Mouse (Mus musculus) kidney, adult 2 months (tissue): ENCODE data around the gene Rrbp1. TPM values are rescaled to one million over a fixed set of nuclear protein-coding genes. Genes with fewer than 3 reads are reported as not detected.
A peak's percentile ranks its signal among the peaks of the same experiment; 100 is the strongest.

ENCODE experiments used
- DNase-seq: peaks from one replicate; pipeline ENCODE4 v3.0.0; 2021
- H3K27ac ChIP-seq: fragments of 200-500 bp; 2 replicates; pipeline ENCODE4 v1.5.1; 2012; ENCODE audit warnings: low read depth, low read length, control low read depth, inconsistent platforms; ENCODE audit not compliant: insufficient read depth
- H3K27me3 ChIP-seq: fragments of 200-500 bp; replicated peaks from 2 replicates; pipeline ENCODE4 v1.6.1; 2012; ENCODE audit warnings: mild to moderate bottlenecking, moderate library complexity, low read length, inconsistent platforms; ENCODE audit not compliant: control insufficient read depth, insufficient read depth
- H3K36me3 ChIP-seq: fragments of 200-500 bp; 2 replicates; pipeline ENCODE4 v1.6.1; 2012; ENCODE audit warnings: mild to moderate bottlenecking, moderate library complexity, low read length, inconsistent platforms; ENCODE audit not compliant: control insufficient read depth, insufficient read depth
- H3K4me1 ChIP-seq: fragments of 200-500 bp; 2 replicates; pipeline ENCODE4 v1.6.1; 2011; ENCODE audit warnings: low read length; ENCODE audit not compliant: control insufficient read depth, insufficient read depth
- H3K4me3 ChIP-seq: fragments of 200-500 bp; 2 replicates; pipeline ENCODE4 v1.5.1; 2011; ENCODE audit warnings: mild to moderate bottlenecking, low read depth, low read length, control low read depth; ENCODE audit not compliant: insufficient read depth
- CTCF ChIP-seq: fragments of 200-500 bp; conservative IDR thresholded peaks from 2 replicates; pipeline ENCODE4 v1.5.1; 2011; ENCODE audit warnings: low read depth, mild to moderate bottlenecking, control low read depth, low read length, moderate library complexity, mixed read lengths; ENCODE audit not compliant: insufficient read depth, insufficient read length
- POLR2A ChIP-seq: fragments of 200-500 bp; IDR thresholded peaks from one replicate; pipeline ENCODE4 v1.6.1; 2011; ENCODE audit warnings: low read depth, low read length, control low read depth
- WGBS: fragments of 180-500 bp; shearing (Covaris S2); methylation state at CpG from one replicate; pipeline ENCODE4 v1.1.7; 2018; 5-methylcytosine and 5-hydroxymethylcytosine counted together
- polyA plus RNA-seq: library from polyadenylated mRNA; depleted of rRNA; stranded (reverse); fragments of >200 nt; gene quantifications from 2 replicates; pipeline ENCODE4 v1.2.3, GENCODE M21; 2012

Gene Rrbp1
- polyA plus RNA-seq, 1 experiment, result 69.2 TPM

DNA sequence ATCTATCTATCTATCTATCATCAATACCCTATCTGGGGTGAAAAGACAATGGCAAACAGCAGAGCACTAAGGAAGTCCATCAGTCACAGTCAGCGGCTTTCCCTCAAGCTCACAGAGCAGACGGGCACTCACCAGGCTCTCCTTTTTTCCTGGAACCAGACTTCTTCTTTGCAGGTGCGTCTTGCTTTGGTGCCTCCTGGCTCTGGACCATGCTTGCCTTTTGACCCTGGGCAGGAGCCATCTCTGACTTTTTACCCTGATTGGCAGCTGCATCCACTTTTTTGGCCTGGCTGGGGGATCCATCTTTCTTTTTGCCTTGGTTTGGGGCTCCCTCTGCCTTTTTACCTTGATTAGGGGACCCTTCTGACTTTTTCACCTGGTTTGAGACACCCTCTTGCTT lies 23.0 kb downstream of the Rrbp1 start:
- WGBS, result 61% methylated on average over 3 of the region's 3 CpGs
- Histone ChIP-seq H3K4me1 (peaks cover 30% of the 10 kb centered on the region), H3K36me3 (no peaks in the 10 kb centered on the region), H3K4me3 (no peak overlapping the region), H3K27ac (no peak overlapping the region), H3K27me3 (no peaks in the 10 kb centered on the region)
- TF ChIP-seq POLR2A (no peak), CTCF (no peak)
- DNase-seq, result peak; percentile 87

DNA sequence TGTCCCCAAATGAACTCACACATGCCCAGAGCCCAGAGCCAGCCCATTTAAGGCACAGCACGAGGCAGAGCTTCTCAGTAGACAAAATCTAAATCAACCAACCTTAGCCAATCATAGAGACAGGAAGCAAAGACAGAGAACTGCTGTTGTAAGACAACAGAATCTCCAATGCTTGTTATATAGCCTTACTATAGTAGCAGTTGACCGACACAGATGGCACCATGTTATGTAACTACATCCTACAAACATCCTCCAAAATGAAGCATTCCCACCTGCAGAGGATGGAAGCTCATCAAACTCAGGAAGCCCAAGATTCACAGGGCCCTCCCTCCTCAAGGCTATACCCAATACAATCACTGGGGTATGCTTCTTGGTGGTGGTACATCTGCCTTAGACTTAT lies 23.6 kb downstream of the Rrbp1 start:
- Histone ChIP-seq H3K4me3 (no peak overlapping the region), H3K36me3 (no peaks in the 10 kb centered on the region), H3K4me1 (peaks cover 28% of the 10 kb centered on the region), H3K27me3 (no peaks in the 10 kb centered on the region), H3K27ac (no peak overlapping the region)
- 43% methylated on average over 2 of the region's 2 CpGs for WGBS
- DNase-seq, result no peak
- TF ChIP-seq POLR2A (no peak), CTCF (no peak)

DNA sequence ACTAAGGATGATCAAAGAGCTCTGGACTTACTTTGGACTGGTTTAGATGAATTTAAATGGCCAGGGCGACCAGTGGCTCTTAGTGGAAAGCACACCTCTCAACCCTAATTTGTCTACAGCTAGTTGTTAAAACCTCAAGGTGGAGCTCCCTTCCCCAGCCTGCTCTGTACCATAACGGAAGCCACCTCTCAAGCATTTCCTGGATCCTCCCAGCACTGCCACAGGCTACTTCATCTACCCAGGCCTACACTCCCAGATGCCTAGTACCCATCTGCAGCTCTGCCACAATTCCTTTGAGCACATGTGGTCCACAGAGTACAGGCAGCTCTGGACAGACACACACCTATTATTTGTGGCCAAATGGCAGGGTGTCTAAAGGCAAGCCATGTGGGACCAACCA lies 27.6 kb downstream of the Rrbp1 start:
- H3K4me3 ChIP-seq, result no peak overlapping the region
- 54% methylated on average over 2 of the region's 2 CpGs for WGBS
- peaks cover 10% of the 10 kb centered on the region; the same call in 1 of the 2 replicates for H3K4me1 ChIP-seq
- TF ChIP-seq POLR2A, result no peak
- no peak for TF ChIP-seq CTCF
- no peaks in the 10 kb centered on the region for H3K36me3 ChIP-seq
- H3K27me3 ChIP-seq, result no peaks in the 10 kb centered on the region
- no peak overlapping the region for H3K27ac ChIP-seq
- DNase-seq, result no peak

DNA sequence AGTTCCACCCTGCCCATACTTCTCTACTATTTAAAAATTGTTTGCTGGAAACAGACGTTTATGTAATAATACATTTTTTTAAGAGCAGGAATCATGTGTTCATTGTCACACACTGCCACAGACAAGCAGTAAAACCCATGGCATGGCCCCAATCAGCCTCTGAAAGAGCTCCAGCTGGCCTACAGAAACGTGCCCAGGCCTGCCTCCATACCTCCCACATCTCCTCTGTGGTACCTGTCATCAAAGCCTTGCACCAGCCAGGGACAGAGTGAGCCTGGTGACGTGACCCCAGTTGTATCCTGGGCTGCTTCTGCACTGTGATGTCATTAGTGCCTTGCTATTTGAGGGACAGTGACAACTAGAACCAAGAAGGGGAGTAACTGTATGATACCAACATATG lies 28.2 kb downstream of the Rrbp1 start:
- no peak overlapping the region for H3K4me3 ChIP-seq
- WGBS, result 54% methylated on average over 3 of the region's 3 CpGs
- no peaks in the 10 kb centered on the region for H3K36me3 ChIP-seq

DNA sequence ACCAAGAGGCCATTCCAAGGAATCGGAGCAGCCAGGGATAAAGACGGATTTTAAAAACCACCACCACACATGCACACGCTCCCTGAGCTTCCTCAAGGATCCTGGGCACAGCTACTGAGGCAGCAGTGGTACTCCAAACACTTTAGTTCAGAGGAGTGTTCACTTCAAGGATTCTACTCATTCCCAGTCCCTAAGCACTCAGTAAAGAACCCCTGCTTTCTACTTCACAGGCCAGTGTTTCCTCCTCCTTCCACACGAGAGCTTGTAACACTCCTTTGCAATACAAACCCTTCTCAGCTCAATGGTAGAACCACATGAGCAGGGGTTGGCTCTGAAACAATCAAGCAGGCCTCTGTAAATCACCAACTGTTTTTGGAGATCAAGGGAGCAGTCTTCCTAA lies 28.9 kb downstream of the Rrbp1 start:
- TF ChIP-seq CTCF (no peak), POLR2A (no peak)
- H3K4me3 ChIP-seq, result no peak overlapping the region
- WGBS, result 84% methylated on average over 4 of the region's 4 CpGs
- no peaks in the 10 kb centered on the region for H3K27me3 ChIP-seq
- H3K36me3 ChIP-seq, result no peaks in the 10 kb centered on the region
- no peak overlapping the region for H3K27ac ChIP-seq
- peaks cover 1% of the 10 kb centered on the region; the same call in 1 of the 2 replicates for H3K4me1 ChIP-seq
- DNase-seq, result no peak

More for the DNA sequence above, 28.2 kb downstream of the Rrbp1 start:
- Histone ChIP-seq H3K4me1 (peaks cover 7% of the 10 kb centered on the region; the same call in 1 of the 2 replicates), H3K27ac (no peak overlapping the region), H3K27me3 (no peaks in the 10 kb centered on the region)
- TF ChIP-seq POLR2A, result no peak
- TF ChIP-seq CTCF, result no peak
- no peak for DNase-seq

DNA sequence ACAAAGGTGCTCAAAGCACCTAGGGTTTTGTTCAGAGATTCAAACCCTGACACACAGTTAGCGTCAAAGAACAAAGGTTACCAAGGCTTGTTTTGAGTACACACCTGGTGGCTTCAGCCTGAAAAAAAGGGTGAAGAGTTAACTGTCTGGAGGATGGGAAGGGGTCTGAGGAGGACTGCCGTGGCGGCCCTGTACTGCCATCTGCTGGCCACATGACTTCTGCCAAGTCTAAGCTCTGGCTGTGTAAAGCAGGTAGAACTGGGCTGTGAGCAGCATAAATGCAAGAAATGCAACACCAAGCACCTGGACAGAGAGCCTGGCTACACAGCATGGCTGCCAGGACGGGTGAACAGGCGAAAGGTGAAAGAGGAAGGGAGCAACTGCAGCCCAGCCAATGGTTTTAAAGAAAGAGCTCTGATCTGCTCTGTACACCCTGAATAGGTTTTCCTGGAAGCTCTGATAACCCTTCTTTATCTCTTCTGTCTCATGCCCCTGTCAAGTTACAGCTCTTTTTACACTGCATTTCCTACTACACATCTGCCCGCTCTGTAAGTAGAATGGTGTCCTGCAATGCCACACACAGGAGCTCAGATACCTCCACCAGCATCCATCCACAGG lies 30.2 kb downstream of the Rrbp1 start:
- H3K27ac ChIP-seq, result no peak overlapping the region
- DNase-seq, result peak; percentile 59
- no peaks in the 10 kb centered on the region for H3K27me3 ChIP-seq
- 33% methylated on average over 6 of the region's 6 CpGs for WGBS
- no peaks in the 10 kb centered on the region for H3K36me3 ChIP-seq
- H3K4me1 ChIP-seq, result no peaks in the 10 kb centered on the region
- no peak overlapping the region for H3K4me3 ChIP-seq
- TF ChIP-seq POLR2A (no peak), CTCF (peak; percentile 83)

DNA sequence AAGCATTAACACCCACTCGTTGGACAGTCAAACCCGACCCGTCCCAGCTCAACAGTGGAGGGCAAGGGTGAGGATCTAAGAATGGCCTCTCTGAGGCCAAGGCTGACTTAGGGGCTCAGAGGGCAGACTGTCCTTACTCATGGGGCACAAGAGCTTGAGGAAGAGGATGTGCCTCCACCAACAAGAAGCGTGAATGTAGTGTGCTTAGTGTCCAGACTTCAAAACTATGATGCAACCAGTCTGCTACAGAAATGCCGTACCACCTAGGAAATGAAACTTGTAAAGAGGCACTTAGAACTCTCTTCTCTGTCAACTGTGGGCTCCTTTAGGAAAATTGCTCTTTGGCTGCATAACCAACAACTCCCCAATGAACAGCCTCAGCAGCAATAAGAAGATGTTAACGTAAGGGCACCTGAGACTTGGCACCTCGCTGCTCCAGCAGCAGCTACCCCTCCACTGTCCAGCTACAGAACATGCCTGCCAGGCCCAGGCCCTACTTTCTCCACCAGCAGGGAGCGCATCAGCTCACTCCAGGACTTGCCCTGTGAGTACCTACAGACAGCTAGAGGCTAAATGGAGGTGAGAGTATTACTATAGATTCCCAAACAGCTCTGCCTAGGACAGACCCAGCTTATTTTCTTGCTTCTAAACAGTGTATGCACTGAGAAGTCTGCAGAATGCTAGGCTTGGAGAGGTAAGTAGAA lies 32.5 kb downstream of the Rrbp1 start:
- H3K36me3 ChIP-seq, result no peaks in the 10 kb centered on the region
- H3K27ac ChIP-seq, result no peak overlapping the region
- TF ChIP-seq CTCF (peak; percentile 29; the same call in 1 of the 2 replicates), POLR2A (no peak)
- DNase-seq, result no peak
- no peaks in the 10 kb centered on the region for H3K4me1 ChIP-seq
- no peak overlapping the region for H3K4me3 ChIP-seq
- no peaks in the 10 kb centered on the region for H3K27me3 ChIP-seq
- WGBS, result 84% methylated on average over 8 of the region's 8 CpGs
